Mouse (Mus musculus) intestine, postnatal 0 days (tissue): ENCODE measurements at regions not wholly inside any gene's neighbourhood (a gene's known extent, or its start where the extent isn't known, plus 50 kb on each side); places are given as distances from the start of the nearest gene placed in this dataset.

Source experiments
- ATAC-seq: fragments of 200-750 bp; cut with Nextera tagmentation; 2 replicates; pipeline ENCODE4 v1.8.0; 2017; ENCODE audit warnings: mild to moderate bottlenecking, moderate TSS enrichment, moderate library complexity
- H3K27ac ChIP-seq: fragments of 300-500 bp; sonication (generic); 2 replicates; pipeline ENCODE4 v1.5.1; 2014; ENCODE audit warnings: mild to moderate bottlenecking, low read depth, low read length, moderate library complexity
- H3K27me3 ChIP-seq: fragments of 300-500 bp; sonication (generic); replicated peaks from 2 replicates; pipeline ENCODE4 v1.6.1; 2014; ENCODE audit warnings: low read length, mixed read lengths; ENCODE audit not compliant: control insufficient read depth, insufficient read depth
- H3K36me3 ChIP-seq: fragments of 300-500 bp; sonication (generic); 2 replicates; pipeline ENCODE4 v1.6.1; 2014; ENCODE audit warnings: mild to moderate bottlenecking, moderate library complexity; ENCODE audit not compliant: control insufficient read depth, insufficient read depth
- H3K4me1 ChIP-seq: fragments of 300-500 bp; sonication (generic); replicated peaks from 2 replicates; pipeline ENCODE4 v1.6.1; 2014; ENCODE audit warnings: antibody characterized with exemption, low read length, mixed read lengths; ENCODE audit not compliant: control insufficient read depth, insufficient read depth
- H3K4me2 ChIP-seq: fragments of 300-500 bp; sonication (generic); replicated peaks from 2 replicates; pipeline ENCODE4 v1.6.1; 2014; ENCODE audit warnings: low read depth, mild to moderate bottlenecking, moderate library complexity
- H3K4me3 ChIP-seq: fragments of 300-500 bp; sonication (generic); 2 replicates; pipeline ENCODE4 v1.5.1; 2014; ENCODE audit warnings: low read depth, low read length
- H3K9ac ChIP-seq: fragments of 300-500 bp; sonication (generic); 2 replicates; pipeline ENCODE4 v1.6.1; 2014; ENCODE audit warnings: mild to moderate bottlenecking, low read depth, low read length
- H3K9me3 ChIP-seq: fragments of 300-500 bp; sonication (generic); 2 replicates; pipeline ENCODE4 v1.6.1; 2016; ENCODE audit warnings: mixed run types; ENCODE audit not compliant: control insufficient read depth
- CTCF ChIP-seq: sonication (generic); IDR thresholded peaks from 2 replicates; pipeline ENCODE4 v1.5.1; 2016; ENCODE audit warnings: low read depth, mild to moderate bottlenecking, control low read depth, antibody characterized with exemption, moderate library complexity
- WGBS: fragments of 180-500 bp; shearing (Covaris S2); extraction: QIAGEN DNeasy Blood & Tissue Kit; methylation state at CpG from one replicate; pipeline ENCODE4 v1.1.7; 2014; 5-methylcytosine and 5-hydroxymethylcytosine counted together

DNA sequence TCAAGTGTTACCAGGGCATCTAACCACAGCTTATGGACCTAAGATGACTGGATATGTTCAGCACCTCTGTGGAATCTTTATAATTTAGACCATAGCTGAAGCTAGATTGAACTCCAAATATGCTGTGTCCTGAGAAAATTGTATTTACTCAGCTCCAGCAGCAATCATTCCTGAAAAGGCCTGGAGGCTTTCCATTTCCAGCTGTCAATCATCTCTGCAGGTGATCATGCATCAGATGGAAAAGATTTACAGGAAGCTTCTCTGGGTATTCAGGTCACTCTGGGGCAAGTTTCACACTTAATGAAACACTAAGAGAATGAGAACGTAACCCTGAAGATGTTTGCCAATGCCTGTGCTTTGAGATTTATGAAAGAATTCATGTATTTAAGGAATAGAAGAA, 502.1 kb downstream of the Basp1 start:
- no peak for ATAC-seq
- Histone ChIP-seq H3K4me3 (no peak overlapping the region), H3K27me3 (no peaks in the 10 kb centered on the region), H3K4me2 (no peak overlapping the region), H3K9me3 (no peaks in the 10 kb centered on the region), H3K4me1 (no peaks in the 10 kb centered on the region), H3K27ac (no peak overlapping the region), H3K36me3 (no peaks in the 10 kb centered on the region), H3K9ac (no peak overlapping the region)
- 78% methylated on average over 1 of the region's 1 CpGs for WGBS
- no peak for TF ChIP-seq CTCF

DNA sequence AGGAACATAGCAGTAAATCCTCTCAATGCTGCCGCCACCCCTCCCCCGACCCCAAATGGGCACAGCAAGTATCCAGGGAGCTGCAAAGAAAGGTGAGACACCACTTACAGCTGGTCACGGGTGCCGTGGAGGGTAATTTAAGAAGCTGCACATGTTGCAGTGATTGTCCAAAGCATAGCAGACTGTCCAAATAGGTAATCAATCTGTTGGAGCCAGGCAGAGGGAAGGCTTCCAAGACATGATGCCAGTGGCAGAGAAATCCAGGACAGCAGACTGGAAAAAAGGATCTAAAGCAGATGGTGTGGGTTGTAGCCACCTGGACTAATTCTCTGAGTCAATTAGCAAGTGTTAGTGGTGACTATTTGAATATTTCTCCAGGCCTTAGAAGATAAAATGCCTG, 506.6 kb downstream of the Basp1 start:
- Histone ChIP-seq H3K9ac (no peak overlapping the region), H3K4me1 (no peaks in the 10 kb centered on the region), H3K27me3 (no peaks in the 10 kb centered on the region), H3K27ac (no peak overlapping the region), H3K4me3 (no peak overlapping the region), H3K36me3 (no peaks in the 10 kb centered on the region), H3K9me3 (no peaks in the 10 kb centered on the region), H3K4me2 (no peak overlapping the region)
- ATAC-seq, result no peak
- TF ChIP-seq CTCF, result no peak
- 63% methylated on average over 4 of the region's 4 CpGs for WGBS

DNA sequence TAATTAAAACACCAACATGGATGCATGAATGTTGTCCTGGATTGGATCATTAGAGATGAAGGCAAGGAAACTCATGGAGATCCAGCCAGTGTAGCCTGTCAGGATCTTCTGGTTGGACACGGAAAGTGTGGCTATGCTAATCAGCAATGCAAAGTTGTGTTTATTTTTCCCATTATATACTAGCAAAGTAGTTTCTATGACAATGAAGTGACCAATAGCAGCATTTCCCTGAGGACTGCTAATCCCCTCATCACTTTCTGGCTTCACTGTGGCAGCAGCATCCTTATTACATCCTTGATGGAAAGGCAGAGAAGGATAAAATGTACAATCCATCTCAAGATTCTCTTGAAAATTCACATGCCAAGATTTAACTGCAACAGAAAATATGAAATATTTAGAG, 534.7 kb downstream of the Basp1 start:
- 64% methylated on average over 1 of the region's 1 CpGs for WGBS

DNA sequence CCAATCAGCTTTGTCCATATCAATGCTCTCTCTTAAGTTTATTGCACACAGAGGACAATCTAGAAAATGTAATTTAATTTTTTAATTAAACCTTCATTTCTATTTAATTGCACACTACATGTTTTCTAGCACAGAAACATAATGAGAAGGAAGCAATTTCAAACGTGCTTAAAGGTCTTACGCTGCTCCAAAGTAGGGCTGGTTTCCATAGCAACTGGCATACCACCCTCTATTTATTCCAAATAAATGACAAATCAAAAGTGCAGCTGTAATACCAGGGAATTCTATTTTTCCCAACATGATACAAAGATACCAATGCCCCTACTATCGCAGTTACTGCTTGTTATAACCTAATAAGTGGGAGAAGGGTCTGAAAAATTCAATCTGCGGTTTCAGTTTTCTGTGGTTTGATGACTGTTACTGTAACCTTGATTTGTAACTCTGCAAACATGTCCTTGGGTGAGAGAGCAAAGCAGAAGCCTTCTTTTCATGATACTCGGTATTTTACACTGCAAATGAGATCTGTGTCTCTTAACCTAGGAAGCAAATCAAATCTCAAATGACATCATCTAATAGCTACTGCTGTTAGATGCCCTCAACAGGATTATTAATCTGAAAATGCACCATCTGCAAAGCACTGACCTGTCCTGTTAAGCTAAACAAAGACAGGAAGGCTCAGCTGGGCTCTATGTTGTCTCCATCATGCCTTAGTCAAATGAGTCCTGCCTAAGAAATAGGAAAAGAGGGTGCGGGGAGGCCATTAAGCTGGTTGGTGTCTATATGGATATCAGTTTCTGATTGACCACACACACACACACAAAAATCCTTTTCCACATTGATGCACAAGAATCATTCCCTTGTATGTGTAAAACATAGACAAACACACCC, 535.6 kb downstream of the Basp1 start:
- no peak overlapping the region for H3K27ac ChIP-seq
- no peaks in the 10 kb centered on the region for H3K36me3 ChIP-seq
- H3K9ac ChIP-seq, result no peak overlapping the region
- TF ChIP-seq CTCF, result no peak
- ATAC-seq, result no peak
- H3K27me3 ChIP-seq, result no peaks in the 10 kb centered on the region
- H3K4me3 ChIP-seq, result no peak overlapping the region
- no peaks in the 10 kb centered on the region for H3K4me1 ChIP-seq
- no peak overlapping the region for H3K4me2 ChIP-seq
- 61% methylated on average over 6 of the region's 6 CpGs for WGBS
- H3K9me3 ChIP-seq, result no peaks in the 10 kb centered on the region

More for the DNA sequence above, 534.7 kb downstream of the Basp1 start:
- no peak for TF ChIP-seq CTCF
- H3K4me2 ChIP-seq, result no peak overlapping the region
- H3K9me3 ChIP-seq, result no peaks in the 10 kb centered on the region
- no peak for ATAC-seq
- no peak overlapping the region for H3K4me3 ChIP-seq
- H3K36me3 ChIP-seq, result no peaks in the 10 kb centered on the region
- H3K27me3 ChIP-seq, result no peaks in the 10 kb centered on the region
- no peak overlapping the region for H3K27ac ChIP-seq
- H3K9ac ChIP-seq, result no peak overlapping the region
- H3K4me1 ChIP-seq, result no peaks in the 10 kb centered on the region

DNA sequence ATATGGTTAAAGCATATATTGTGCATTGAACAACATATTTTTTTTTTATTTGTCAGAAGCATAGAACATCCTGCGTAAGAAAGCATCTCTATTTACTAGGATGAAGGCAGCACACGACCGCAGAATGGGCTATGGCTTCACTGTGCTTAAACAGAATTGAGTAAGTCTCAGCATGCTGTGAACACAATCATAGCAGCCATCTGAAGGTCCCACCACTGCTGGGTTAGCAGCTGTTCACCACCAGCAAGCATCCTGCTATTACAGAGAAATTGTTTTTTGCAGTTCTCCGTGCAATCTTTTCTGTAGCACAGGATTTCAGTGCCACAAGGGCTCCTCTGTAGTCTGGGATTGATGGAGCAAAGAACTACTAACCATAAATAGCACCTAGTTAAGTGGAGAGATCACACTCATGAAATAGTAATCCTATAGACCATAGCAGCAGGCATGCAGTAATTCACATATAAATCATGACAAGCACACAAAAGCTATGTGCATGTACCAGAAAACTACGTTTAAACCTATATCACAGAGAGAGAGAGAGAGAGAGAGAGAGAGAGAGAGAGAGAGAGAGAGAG, 537.3 kb downstream of the Basp1 start:
- no peak for ATAC-seq
- no peaks in the 10 kb centered on the region for H3K36me3 ChIP-seq
- no peak overlapping the region for H3K4me2 ChIP-seq
- no peaks in the 10 kb centered on the region for H3K4me1 ChIP-seq
- H3K27me3 ChIP-seq, result no peaks in the 10 kb centered on the region
- 82% methylated on average over 5 of the region's 5 CpGs for WGBS
- H3K9me3 ChIP-seq, result no peaks in the 10 kb centered on the region
- TF ChIP-seq CTCF, result no peak
- H3K9ac ChIP-seq, result no peak overlapping the region
- H3K27ac ChIP-seq, result no peak overlapping the region
- H3K4me3 ChIP-seq, result no peak overlapping the region

DNA sequence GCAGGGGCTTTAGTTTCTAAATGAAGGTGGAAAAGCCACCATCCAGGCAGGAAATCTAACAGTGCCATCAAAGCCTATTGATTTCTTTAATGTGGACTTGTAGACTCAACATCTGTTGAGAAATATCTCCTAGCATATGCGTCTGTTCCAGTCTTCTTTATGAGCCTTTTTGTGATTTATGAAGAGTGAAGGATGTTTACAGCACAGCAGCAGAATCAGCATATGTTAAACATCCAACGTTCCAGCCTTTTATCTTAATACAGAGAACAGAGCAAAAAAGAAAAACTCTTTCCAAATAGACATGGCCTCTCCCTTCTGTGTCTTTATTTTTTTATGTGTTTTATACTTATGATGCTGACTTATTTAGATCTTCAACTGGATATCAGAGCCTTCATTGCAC, 573.3 kb downstream of the Basp1 start:
- no peak for ATAC-seq
- Histone ChIP-seq H3K4me1 (no peaks in the 10 kb centered on the region), H3K27ac (no peak overlapping the region), H3K4me3 (no peak overlapping the region), H3K4me2 (no peak overlapping the region), H3K9me3 (no peaks in the 10 kb centered on the region), H3K36me3 (no peaks in the 10 kb centered on the region), H3K27me3 (no peaks in the 10 kb centered on the region), H3K9ac (no peak overlapping the region)
- 36% methylated on average over 2 of the region's 2 CpGs for WGBS
- TF ChIP-seq CTCF, result no peak
